In the genomic region with DNA sequence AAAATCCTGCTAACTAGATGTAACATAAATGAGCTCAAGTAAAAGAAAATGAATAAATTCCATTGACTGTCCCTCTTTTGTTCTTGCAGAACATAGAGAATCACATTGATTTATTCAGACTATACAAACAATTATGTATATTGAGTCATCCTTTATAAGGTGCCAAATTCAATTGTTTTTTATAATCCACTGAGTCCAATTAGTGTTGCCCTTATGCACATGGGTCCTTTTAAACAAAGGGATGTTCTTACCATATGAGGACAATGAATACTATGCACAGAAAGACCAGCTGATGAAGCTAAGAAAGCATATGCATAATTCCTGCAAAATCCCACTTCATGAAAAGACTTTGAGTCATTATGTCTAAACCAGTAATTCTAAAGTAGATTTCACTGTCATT, we compare ENCODE assay signal across 20 mouse cellular contexts.
DNase-seq lines count a peak whose midpoint lies in the region; ATAC-seq and TF ChIP-seq lines count a peak whose summit lies in the region.
"Had no signal": no experiment of that assay in that cellular context is flagged by ENCODE, and none has a peak within 500 bp of the region (broad histone marks: within the 10 kb centered on the region; RNA-seq: fewer than 3 reads in every experiment).

No protein-coding gene starts in this region.

- TF ChIP-seq CTCF in midbrain, postnatal 0 days (IDR thresholded peaks at IDR 0.05) = no peak
- TF ChIP-seq CTCF in brain, embryonic 14.5 days (IDR thresholded peaks at IDR 0.05; ENCODE audit: borderline replicate concordance, extremely low read depth, insufficient read depth, insufficient read length) = no peak

- no peaks in the 10 kb centered on the region for H3K27me3 ChIP-seq in hindbrain, embryonic 11.5 days (ENCODE audit: control insufficient read depth, insufficient read depth, low read length)
- H3K27me3 ChIP-seq in hindbrain, embryonic 10.5 days (ENCODE audit: insufficient read depth, poor library complexity, severe bottlenecking) = no peaks in the 10 kb centered on the region
- no peaks in the 10 kb centered on the region for H3K27me3 ChIP-seq in midbrain, embryonic 14.5 days (ENCODE audit: control insufficient read depth, insufficient read depth, low read length)
- no peaks in the 10 kb centered on the region for H3K27me3 ChIP-seq in midbrain, postnatal 0 days (ENCODE audit: insufficient read depth, low read length)
- H3K27me3 ChIP-seq: CH12.LX; embryonic facial prominence, embryonic 13.5 days; forebrain, embryonic 13.5 days; heart, embryonic 13.5 days had no signal

- DNase-seq in hindbrain, embryonic 11.5 days (ENCODE audit: low spot score) = no peak
- no peak for DNase-seq in hindbrain, embryonic 10.5 days (ENCODE audit: low spot score)
- DNase-seq in midbrain, embryonic 14.5 days = peak; percentile 8
- no peak for DNase-seq in midbrain, postnatal 0 days (ENCODE audit: low spot score)
- DNase-seq in brain, embryonic 14.5 days (ENCODE audit: low read depth) = peak; percentile 33
- no peak for DNase-seq in adrenal gland, postnatal 14 days
- DNase-seq: adrenal gland, adult 2 months; adrenal gland, postnatal 36 days; cerebellum, adult 11 months; cerebellum, adult 8-10 months; cerebellum, postnatal 25 days; gastrocnemius, postnatal 36 days; heart, adult 11 months; heart, postnatal 36 days had no signal

- no peaks in the 10 kb centered on the region for H3K36me3 ChIP-seq in hindbrain, embryonic 11.5 days (ENCODE audit: control insufficient read depth, insufficient read depth, low read length)
- no peaks in the 10 kb centered on the region for H3K36me3 ChIP-seq in hindbrain, embryonic 10.5 days
- no peaks in the 10 kb centered on the region for H3K36me3 ChIP-seq in midbrain, embryonic 14.5 days (ENCODE audit: control insufficient read depth, insufficient read depth, low read length)
- no peaks in the 10 kb centered on the region for H3K36me3 ChIP-seq in midbrain, postnatal 0 days (ENCODE audit: insufficient read depth, low read length)
- H3K36me3 ChIP-seq: embryonic facial prominence, embryonic 13.5 days; heart, embryonic 13.5 days had no signal

- H3K4me3 ChIP-seq in hindbrain, embryonic 11.5 days (ENCODE audit: low read depth, low read length) = no peak overlapping the region
- no peak overlapping the region for H3K4me3 ChIP-seq in hindbrain, embryonic 10.5 days
- no peak overlapping the region for H3K4me3 ChIP-seq in midbrain, embryonic 14.5 days (replicated peaks; ENCODE audit: low read depth, low read length)
- no peak overlapping the region for H3K4me3 ChIP-seq in midbrain, postnatal 0 days (ENCODE audit: low read depth, low read length)
- H3K4me3 ChIP-seq: embryonic facial prominence, embryonic 13.5 days; forebrain, embryonic 13.5 days; heart, embryonic 13.5 days had no signal

- no peaks in the 10 kb centered on the region for H3K4me1 ChIP-seq in hindbrain, embryonic 11.5 days (replicated peaks; ENCODE audit: control insufficient read depth, insufficient read depth, low read length)
- no peaks in the 10 kb centered on the region for H3K4me1 ChIP-seq in hindbrain, embryonic 10.5 days (replicated peaks)
- no peaks in the 10 kb centered on the region for H3K4me1 ChIP-seq in midbrain, embryonic 14.5 days (ENCODE audit: control insufficient read depth, insufficient read depth, low read length)
- H3K4me1 ChIP-seq in midbrain, postnatal 0 days (ENCODE audit: insufficient read depth, low read length) = no peaks in the 10 kb centered on the region
- H3K4me1 ChIP-seq: embryonic facial prominence, embryonic 13.5 days; forebrain, embryonic 13.5 days; heart, embryonic 13.5 days had no signal

- no peak overlapping the region for H3K4me2 ChIP-seq in hindbrain, embryonic 11.5 days (replicated peaks; ENCODE audit: low read depth, low read length)
- H3K4me2 ChIP-seq in midbrain, embryonic 14.5 days (ENCODE audit: low read length) = no peak overlapping the region
- no peak overlapping the region for H3K4me2 ChIP-seq in midbrain, postnatal 0 days (ENCODE audit: low read depth, low read length, poor library complexity, severe bottlenecking)
- H3K4me2 ChIP-seq: embryonic facial prominence, embryonic 13.5 days; forebrain, embryonic 13.5 days; heart, embryonic 13.5 days had no signal

- H3K9ac ChIP-seq in hindbrain, embryonic 11.5 days (ENCODE audit: low read depth, low read length) = no peak overlapping the region
- no peak overlapping the region for H3K9ac ChIP-seq in midbrain, embryonic 14.5 days (replicated peaks; ENCODE audit: low read length)
- H3K9ac ChIP-seq in midbrain, postnatal 0 days (replicated peaks; ENCODE audit: low read length, poor library complexity, severe bottlenecking) = no peak overlapping the region
- H3K9ac ChIP-seq: embryonic facial prominence, embryonic 13.5 days; forebrain, embryonic 13.5 days; heart, embryonic 13.5 days had no signal

- ATAC-seq in hindbrain, embryonic 11.5 days (ENCODE audit: low FRiP score) = peak; percentile 68; the same call in 1 of the 2 replicates
- ATAC-seq in midbrain, embryonic 14.5 days (ENCODE audit: low FRiP score, low TSS enrichment) = no peak
- no peak for ATAC-seq in midbrain, postnatal 0 days (ENCODE audit: low FRiP score)
- ATAC-seq: forebrain, embryonic 13.5 days; hindbrain, embryonic 16.5 days; inflammation-experienced regulatory T-cells, adult 6 months had no signal

- H3K27ac ChIP-seq in hindbrain, embryonic 11.5 days (ENCODE audit: low read depth, low read length) = no peak overlapping the region
- no peak overlapping the region for H3K27ac ChIP-seq in hindbrain, embryonic 10.5 days
- H3K27ac ChIP-seq in midbrain, embryonic 14.5 days (replicated peaks; ENCODE audit: low read depth, low read length) = no peak overlapping the region
- no peak overlapping the region for H3K27ac ChIP-seq in midbrain, postnatal 0 days (ENCODE audit: low read depth, low read length)
- H3K27ac ChIP-seq: embryonic facial prominence, embryonic 13.5 days; forebrain, embryonic 13.5 days; heart, embryonic 13.5 days had no signal

- no peak for TF ChIP-seq POLR2A in brain, embryonic 14.5 days (IDR thresholded peaks at IDR 0.05; ENCODE audit: borderline replicate concordance, extremely low read depth, insufficient read depth, insufficient read length, poor library complexity, severe bottlenecking)

- no peaks in the 10 kb centered on the region for H3K9me3 ChIP-seq in hindbrain, embryonic 11.5 days (ENCODE audit: control insufficient read depth, low read length)
- no peaks in the 10 kb centered on the region for H3K9me3 ChIP-seq in hindbrain, embryonic 10.5 days
- H3K9me3 ChIP-seq in midbrain, embryonic 14.5 days (ENCODE audit: control insufficient read depth, low read length) = no peaks in the 10 kb centered on the region
- H3K9me3 ChIP-seq in midbrain, postnatal 0 days (ENCODE audit: low read length) = no peaks in the 10 kb centered on the region
- H3K9me3 ChIP-seq: embryonic facial prominence, embryonic 13.5 days; forebrain, embryonic 13.5 days had no signal

Comparison
In these comparisons a context has a peak if more than half of its experiments do, and no peak if none do; other contexts are left out.
1. DNase-seq: peak in midbrain, embryonic 14.5 days (single experiment) and brain, embryonic 14.5 days (single experiment); none in hindbrain, embryonic 11.5 days (single experiment), hindbrain, embryonic 10.5 days (single experiment), midbrain, postnatal 0 days (single experiment) and adrenal gland, postnatal 14 days (single experiment).